Mouse (Mus musculus) CH12.LX (cell line): ENCODE measurements at regions not wholly inside any gene's neighbourhood (a gene's known extent, or its start where the extent isn't known, plus 50 kb on each side); places are given as distances from the start of the nearest gene placed in this dataset.

ENCODE experiments used
- DNase-seq: peaks from one replicate; pipeline ENCODE4 v3.0.0-alpha.2; 2013; ENCODE audit errors: extremely low read depth
- H3K27ac ChIP-seq: 2 replicates; pipeline ENCODE4 v1.5.1; 2012; ENCODE audit warnings: low read depth, mild to moderate bottlenecking, control low read depth, moderate library complexity; ENCODE audit not compliant: insufficient read depth
- H3K27me3 ChIP-seq: replicated peaks from 2 replicates; pipeline ENCODE3; 2012; ENCODE audit warnings: inconsistent platforms
- H3K36me3 ChIP-seq, 2 experiments: replicated peaks in 1 of 2; 2 replicates each; pipeline versions ENCODE3 to v1.6.1; 2012; ENCODE audit warnings: inconsistent platforms in 1 of 2, low read length in 1 of 2, mild to moderate bottlenecking in 1 of 2, mixed read lengths in 1 of 2, moderate library complexity in 1 of 2; ENCODE audit not compliant: control insufficient read depth in 1 of 2, insufficient read depth in 1 of 2
- H3K4me1 ChIP-seq, 2 experiments: 2 replicates each; pipeline ENCODE4 v1.6.1; 2012; ENCODE audit warnings: inconsistent platforms in 1 of 2, moderate library complexity in 1 of 2; ENCODE audit not compliant: insufficient read depth in 2 of 2, control insufficient read depth in 1 of 2
- H3K4me2 ChIP-seq: 2 replicates; pipeline ENCODE4 v1.6.1; 2012; ENCODE audit warnings: low read depth, mild to moderate bottlenecking, control low read depth; ENCODE audit not compliant: poor library complexity, insufficient read depth, severe bottlenecking
- H3K4me3 ChIP-seq, 3 experiments: fragments of 150-350 bp in 1 of 3; sonication (generic) in 1 of 3; replicated peaks in 1 of 3; 2 replicates each; pipeline versions ENCODE3 to v1.5.1; 2011 to 2012; ENCODE audit warnings: low read depth in 2 of 3, low read length in 2 of 3, mild to moderate bottlenecking in 2 of 3, moderate library complexity in 2 of 3, control low read depth in 1 of 3, improper control_type of control experiment in 1 of 3, inconsistent platforms in 1 of 3, mixed read lengths in 1 of 3; ENCODE audit not compliant: poor library complexity in 1 of 3
- H3K79me2 ChIP-seq: replicated peaks from 2 replicates; pipeline ENCODE4 v1.6.1; 2012; ENCODE audit warnings: mild to moderate bottlenecking, moderate library complexity; ENCODE audit not compliant: control insufficient read depth, poor library complexity, insufficient read depth, severe bottlenecking; ENCODE audit errors: extremely low read depth
- H3K9ac ChIP-seq: 2 replicates; pipeline ENCODE4 v1.6.1; 2012; ENCODE audit warnings: low read depth, mild to moderate bottlenecking, control low read depth, moderate library complexity; ENCODE audit not compliant: insufficient read depth
- H3K9me3 ChIP-seq: replicated peaks from 2 replicates; pipeline ENCODE3; 2012; ENCODE audit warnings: low read length, inconsistent platforms, mixed read lengths
- CHD1 ChIP-seq: IDR thresholded peaks from 2 replicates; pipeline ENCODE4 v1.6.1; 2012; ENCODE audit warnings: low read depth, low read length, improper control_type of control experiment, inconsistent platforms
- CHD2 ChIP-seq: IDR thresholded peaks from 2 replicates; pipeline ENCODE4 v1.6.1; 2011; ENCODE audit warnings: low read length, improper control_type of control experiment
- CTCF ChIP-seq, 2 experiments: IDR thresholded peaks in 1 of 2; conservative IDR thresholded peaks in 1 of 2; 2 replicates each; pipeline ENCODE4 v1.5.1; 2011 to 2012; ENCODE audit warnings: low read depth in 2 of 2, low read length in 2 of 2, improper control_type of control experiment in 1 of 2, inconsistent platforms in 1 of 2, mild to moderate bottlenecking in 1 of 2, moderate library complexity in 1 of 2
- ELF1 ChIP-seq: IDR thresholded peaks from 2 replicates; pipeline ENCODE4 v1.6.1; 2014; ENCODE audit warnings: low read depth, mild to moderate bottlenecking, inconsistent platforms, low read length, improper control_type of control experiment
- EP300 ChIP-seq: IDR thresholded peaks from 2 replicates; pipeline ENCODE4 v1.6.1; 2011; ENCODE audit warnings: low read length, improper control_type of control experiment
- GABPA ChIP-seq: IDR thresholded peaks from 2 replicates; pipeline ENCODE4 v1.6.1; 2012; ENCODE audit warnings: low read depth, low read length, improper control_type of control experiment, inconsistent platforms; ENCODE audit not compliant: insufficient replicate concordance
- HCFC1 ChIP-seq: IDR thresholded peaks from 2 replicates; pipeline ENCODE4 v1.6.1; 2012; ENCODE audit warnings: low read depth, mild to moderate bottlenecking, inconsistent platforms, low read length, improper control_type of control experiment
- IRF4 ChIP-seq: IDR thresholded peaks from 2 replicates; pipeline ENCODE4 v1.6.1; 2014; ENCODE audit warnings: low read depth, mild to moderate bottlenecking, inconsistent platforms, low read length, improper control_type of control experiment
- JUN ChIP-seq: IDR thresholded peaks from 2 replicates; pipeline ENCODE4 v1.6.1; 2011; ENCODE audit warnings: low read depth, mild to moderate bottlenecking, low read length, improper control_type of control experiment, moderate library complexity; ENCODE audit not compliant: insufficient read depth
- MAFK ChIP-seq: IDR thresholded peaks from 2 replicates; pipeline ENCODE4 v1.6.1; 2011; ENCODE audit warnings: low read length, improper control_type of control experiment; ENCODE audit not compliant: insufficient replicate concordance
- MAX ChIP-seq: IDR thresholded peaks from 2 replicates; pipeline ENCODE4 v1.6.1; 2011; ENCODE audit warnings: low read length, improper control_type of control experiment
- MAZ ChIP-seq: IDR thresholded peaks from 2 replicates; pipeline ENCODE4 v1.6.1; 2012; ENCODE audit warnings: low read depth, mild to moderate bottlenecking, inconsistent platforms, low read length, improper control_type of control experiment, moderate library complexity
- MXI1 ChIP-seq: IDR thresholded peaks from 2 replicates; pipeline ENCODE4 v1.6.1; 2011; ENCODE audit warnings: mild to moderate bottlenecking, low read depth, low read length, improper control_type of control experiment
- NELFE ChIP-seq: IDR thresholded peaks from 2 replicates; pipeline ENCODE4 v1.6.1; 2011; ENCODE audit warnings: low read depth, low read length, improper control_type of control experiment
- RAD21 ChIP-seq: IDR thresholded peaks from 2 replicates; pipeline ENCODE4 v1.6.1; 2011; ENCODE audit warnings: low read depth, mild to moderate bottlenecking, low read length, improper control_type of control experiment, moderate library complexity
- SMC3 ChIP-seq: IDR thresholded peaks from 2 replicates; pipeline ENCODE4 v1.6.1; 2011; ENCODE audit warnings: low read depth, low read length, improper control_type of control experiment
- TCF12 ChIP-seq: IDR thresholded peaks from 2 replicates; pipeline ENCODE4 v1.6.1; 2014; ENCODE audit warnings: low read depth, mild to moderate bottlenecking, inconsistent platforms, low read length, improper control_type of control experiment
- UBTF ChIP-seq: IDR thresholded peaks from 2 replicates; pipeline ENCODE4 v1.6.1; 2012; ENCODE audit warnings: low read depth, mild to moderate bottlenecking, inconsistent platforms, low read length, improper control_type of control experiment, moderate library complexity
- ZC3H11A ChIP-seq: IDR thresholded peaks from 2 replicates; pipeline ENCODE4 v1.6.1; 2012; ENCODE audit warnings: low read depth, mild to moderate bottlenecking, inconsistent platforms, low read length, improper control_type of control experiment
- ZKSCAN1 ChIP-seq: IDR thresholded peaks from 2 replicates; pipeline ENCODE4 v1.6.1; 2012; ENCODE audit warnings: low read depth, inconsistent platforms, low read length, improper control_type of control experiment, borderline replicate concordance
- ZMIZ1 ChIP-seq: IDR thresholded peaks from 2 replicates; pipeline ENCODE4 v1.6.1; 2012; ENCODE audit warnings: low read depth, mild to moderate bottlenecking, inconsistent platforms, low read length, improper control_type of control experiment
- ZNF384 ChIP-seq: IDR thresholded peaks from 2 replicates; pipeline ENCODE4 v1.6.1; 2012; ENCODE audit warnings: low read depth, low read length, improper control_type of control experiment, inconsistent platforms
- dilution Hi-C: fragments of 300-500 bp; cut with MboI; formaldehyde crosslinking; loops from 2 replicates; pipeline ENCODE4 v1.14.3; 2020; ENCODE audit warnings: low sequenced_read_pairs; ENCODE audit not compliant: extremely low pct_unique_long_range_greater_than_20kb, extremely low pct_ligation_motif_present
- in situ Hi-C: fragments of 300-500 bp; cut with MboI; formaldehyde crosslinking; loops from 3 replicates; pipeline ENCODE4 v1.14.3; 2019; ENCODE audit warnings: low sequenced_read_pairs, low pct_ligation_motif_present, low pct_unique_long_range_greater_than_20kb, mixed read lengths

DNA sequence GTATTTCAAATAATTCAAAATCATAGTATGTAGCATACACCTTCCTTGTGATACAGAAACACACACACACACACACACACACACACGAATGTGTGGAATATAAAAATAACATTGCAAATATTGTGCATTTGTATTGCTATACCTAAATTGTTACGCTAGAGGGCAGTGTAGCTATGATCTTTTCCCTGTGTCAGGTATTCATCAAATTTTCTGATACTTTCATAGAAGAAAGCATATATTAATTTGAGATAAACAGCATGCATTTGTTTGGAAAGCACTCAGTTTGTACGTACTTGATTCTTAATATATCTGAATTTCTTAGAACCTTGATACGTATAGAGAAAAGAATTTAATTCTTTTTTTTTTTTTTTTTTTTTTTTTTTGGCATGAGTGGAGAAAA is 1700.9 kb upstream of the Sel1l start:
- dilution Hi-C loops: no loop called here

DNA sequence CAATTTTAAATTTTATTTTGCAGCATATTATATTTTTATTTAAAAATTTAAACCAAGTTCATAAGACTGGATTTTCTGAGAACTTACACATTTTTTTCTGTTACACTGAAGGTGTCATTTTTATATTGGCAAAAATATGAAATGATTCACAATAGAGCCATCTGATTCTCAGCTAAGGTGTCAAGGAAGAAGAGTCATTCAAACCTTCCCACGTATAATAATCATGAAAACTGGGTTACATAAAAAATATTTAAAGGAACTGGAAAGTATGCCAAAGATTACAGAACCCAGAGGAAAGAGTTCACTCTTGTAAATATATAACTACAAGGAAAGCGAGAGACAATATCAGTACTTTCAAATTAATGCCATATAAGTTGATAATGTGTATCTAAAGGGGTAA is 1674.5 kb upstream of the Sel1l start:
- no peaks in the 10 kb centered on the region for H3K79me2 ChIP-seq
- no peaks in the 10 kb centered on the region for H3K36me3 ChIP-seq
- H3K27me3 ChIP-seq: no peaks in the 10 kb centered on the region
- DNase-seq: no peak
- H3K4me3 ChIP-seq: no peak overlapping the region
- H3K9ac ChIP-seq: no peak overlapping the region
- no peaks in the 10 kb centered on the region for H3K4me1 ChIP-seq
- H3K27ac ChIP-seq: no peak overlapping the region
- in situ Hi-C loops: no loop called here
- H3K9me3 ChIP-seq: peaks cover 2% of the 10 kb centered on the region
- TF ChIP-seq UBTF: no peak
- no peak for TF ChIP-seq NELFE
- TF ChIP-seq ZMIZ1: no peak
- TF ChIP-seq GABPA: no peak
- no peak for TF ChIP-seq MAFK
- TF ChIP-seq ELF1: no peak
- no peak for TF ChIP-seq IRF4
- no peak for TF ChIP-seq SMC3
- TF ChIP-seq CTCF (conservative IDR thresholded peaks at IDR 0.05 in 1 of 2, IDR thresholded peaks at IDR 0.05 in 1 of 2; ENCODE audit: low read depth in 2 of 2, low read length in 2 of 2): no peak
- TF ChIP-seq ZKSCAN1: no peak
- no peak for TF ChIP-seq ZC3H11A
- H3K4me2 ChIP-seq: no peak overlapping the region
- dilution Hi-C loops: no loop called here

More for the DNA sequence above, 1700.9 kb upstream of the Sel1l start:
- in situ Hi-C loops: no loop called here
- no peak overlapping the region for H3K27ac ChIP-seq
- H3K27me3 ChIP-seq: no peaks in the 10 kb centered on the region
- no peak overlapping the region for H3K4me3 ChIP-seq
- no peaks in the 10 kb centered on the region for H3K79me2 ChIP-seq
- H3K9ac ChIP-seq: no peak overlapping the region
- no peaks in the 10 kb centered on the region for H3K36me3 ChIP-seq
- H3K4me1 ChIP-seq: no peaks in the 10 kb centered on the region
- H3K9me3 ChIP-seq: peaks cover 5% of the 10 kb centered on the region
- TF ChIP-seq ZKSCAN1 (no peak), ZNF384 (no peak), CHD1 (no peak), MXI1 (no peak), TCF12 (no peak), ZMIZ1 (no peak), ZC3H11A (no peak), MAZ (no peak), UBTF (no peak), MAX (no peak), SMC3 (peak; percentile 33; the same call in 1 of the 2 replicates), EP300 (no peak), NELFE (no peak), JUN (no peak), CHD2 (no peak), HCFC1 (no peak), RAD21 (peak; percentile 46), CTCF (conservative IDR thresholded peaks at IDR 0.05 in 1 of 2, IDR thresholded peaks at IDR 0.05 in 1 of 2; ENCODE audit: low read depth in 2 of 2, low read length in 2 of 2) (peak in 1 of 2 experiments; percentile 48; a peak in 2 of 4 replicates)
- peak; percentile 2 for DNase-seq
- no peak overlapping the region for H3K4me2 ChIP-seq
